Mouse (Mus musculus) brain, embryonic 14.5 days (tissue): ENCODE measurements around the gene Btd.

Experiments used
- CTCF ChIP-seq: fragments of 200-500 bp; IDR thresholded peaks from 2 replicates; pipeline ENCODE4 v1.5.1; 2012; ENCODE audit warnings: inconsistent platforms, mild to moderate bottlenecking, moderate library complexity, borderline replicate concordance; ENCODE audit not compliant: insufficient read depth, insufficient read length; ENCODE audit errors: extremely low read depth
- POLR2A ChIP-seq: fragments of 200-500 bp; IDR thresholded peaks from 2 replicates; pipeline ENCODE4 v1.6.1; 2012; ENCODE audit warnings: mild to moderate bottlenecking, inconsistent platforms, borderline replicate concordance; ENCODE audit not compliant: poor library complexity, insufficient read depth, insufficient read length, severe bottlenecking; ENCODE audit errors: extremely low read depth

- no peak for TF ChIP-seq CTCF
- TF ChIP-seq POLR2A = no peak
Observed at GRCm38 (mm10) chr14:31653101-31653875, 12.5 kb downstream of the Btd start.
